Mouse (Mus musculus) retina, postnatal 1 day (tissue): ENCODE data around the gene Spg11.

Experiments
- DNase-seq: peaks from one replicate; pipeline ENCODE4 v3.0.0-alpha.2; 2012

Spg11 gene

GRCm38 (mm10) chr2:122117961-122118958 is at the start of gene Spg11:
Gene Spg11 (minus strand): TSS chr2:122118386.
- peak; percentile 98 for DNase-seq

GRCm38 (mm10) chr2:122164293-122164692 is 46.1 kb upstream of the Spg11 start:
- DNase-seq, result no peak

- no peak for DNase-seq
These were observed 45.4 kb upstream of the Spg11 start for GRCm38 (mm10) chr2:122163430-122164195.

GRCm38 (mm10) chr2:122162529-122162928 is 44.3 kb upstream of the Spg11 start:
- DNase-seq, result no peak

- no peak for DNase-seq
These were observed 43.4 kb upstream of the Spg11 start for GRCm38 (mm10) chr2:122161542-122161941.

GRCm38 (mm10) chr2:122160680-122161079 is 42.5 kb upstream of the Spg11 start, which contains the start of gene Trim69:
Gene Trim69 (plus strand): TSS chr2:122160700.
- peak; percentile 81 for DNase-seq

GRCm38 (mm10) chr2:122159667-122160066 is 41.5 kb upstream of the Spg11 start:
- DNase-seq, result no peak

GRCm38 (mm10) chr2:122158362-122158802 is 40.2 kb upstream of the Spg11 start:
- DNase-seq, result no peak

- DNase-seq, result no peak
These were observed 39.4 kb upstream of the Spg11 start for GRCm38 (mm10) chr2:122157561-122157960.

GRCm38 (mm10) chr2:122156051-122156700 is 38.0 kb upstream of the Spg11 start:
- DNase-seq, result no peak

GRCm38 (mm10) chr2:122155292-122155691 is 37.1 kb upstream of the Spg11 start:
- DNase-seq, result no peak

GRCm38 (mm10) chr2:122154479-122154878 is 36.3 kb upstream of the Spg11 start:
- DNase-seq, result no peak

GRCm38 (mm10) chr2:122153681-122154365 is 35.6 kb upstream of the Spg11 start:
- no peak for DNase-seq

GRCm38 (mm10) chr2:122152850-122153249 is 34.7 kb upstream of the Spg11 start:
- no peak for DNase-seq

GRCm38 (mm10) chr2:122151221-122151620 is 33.0 kb upstream of the Spg11 start:
- DNase-seq, result no peak

- no peak for DNase-seq
These were observed 31.5 kb upstream of the Spg11 start for GRCm38 (mm10) chr2:122149716-122150115.

- DNase-seq, result no peak
These were observed 31.1 kb upstream of the Spg11 start for GRCm38 (mm10) chr2:122149316-122149715.

GRCm38 (mm10) chr2:122148242-122148917 is 30.2 kb upstream of the Spg11 start:
- DNase-seq, result peak; percentile 43

- peak; percentile 95 for DNase-seq
These were observed 29.5 kb upstream of the Spg11 start, which contains the start of gene B2m for GRCm38 (mm10) chr2:122147508-122148241. Gene B2m (plus strand): TSS chr2:122147686.

- peak; percentile 10 for DNase-seq
These were observed 28.5 kb upstream of the Spg11 start for GRCm38 (mm10) chr2:122146687-122147086.

GRCm38 (mm10) chr2:122145756-122146155 is 27.6 kb upstream of the Spg11 start:
- no peak for DNase-seq
